Mouse (Mus musculus) neutrophil, adult 5-6 weeks (primary cell): Measurements from ENCODE around the gene Dusp1. TPM values are rescaled to one million over a fixed set of nuclear protein-coding genes. Genes with fewer than 3 reads are reported as not detected.

Source experiments
- ATAC-seq: fragments of 151-379, 151-347 bp; 2 replicates; pipeline ENCODE4 v1.8.0; 2017; ENCODE audit warnings: mild to moderate bottlenecking, moderate TSS enrichment; ENCODE audit not compliant: insufficient number of reproducible peaks, poor library complexity, low FRiP score, severe bottlenecking; ENCODE audit errors: extremely low read depth
- total RNA-seq: library from RNA; stranded (forward); fragments of 200-1000 nt; gene quantifications from 2 replicates; pipeline ENCODE4 v1.2.3, GENCODE M21; 2017

Dusp1 gene
- total RNA-seq, 1 experiment from 2014 or later, result 1,076 TPM

- no peak for ATAC-seq
Measured at GRCm38 (mm10) chr17:26567818-26568173, 5.9 kb upstream of the Dusp1 start.

GRCm38 (mm10) chr17:26567142-26567817 lies 5.4 kb upstream of the Dusp1 start:
- no peak for ATAC-seq

DNA sequence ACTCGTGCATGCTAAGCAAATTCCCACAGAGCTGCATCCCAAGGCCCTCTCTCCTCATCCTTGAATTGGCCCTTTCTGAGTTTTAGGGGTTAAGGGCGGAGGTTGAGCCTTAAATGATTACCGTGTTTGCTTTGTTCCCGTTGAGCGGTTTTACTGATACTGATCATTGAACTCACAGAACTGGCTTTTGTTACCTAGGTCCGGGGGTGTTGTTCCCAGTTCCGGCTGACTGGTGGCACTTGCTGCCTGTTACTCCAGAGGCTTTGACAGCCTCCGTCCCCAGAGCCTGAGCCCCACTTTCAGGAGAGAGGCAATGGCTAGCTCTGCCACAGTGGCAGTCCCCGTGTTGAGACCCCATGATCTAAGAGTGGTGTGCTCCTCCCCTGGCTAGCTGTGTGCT lies 2.5 kb upstream of the Dusp1 start:
- ATAC-seq, result no peak

- no peak for ATAC-seq
Measured at GRCm38 (mm10) chr17:26563476-26563875, 1.5 kb upstream of the Dusp1 start.

DNA sequence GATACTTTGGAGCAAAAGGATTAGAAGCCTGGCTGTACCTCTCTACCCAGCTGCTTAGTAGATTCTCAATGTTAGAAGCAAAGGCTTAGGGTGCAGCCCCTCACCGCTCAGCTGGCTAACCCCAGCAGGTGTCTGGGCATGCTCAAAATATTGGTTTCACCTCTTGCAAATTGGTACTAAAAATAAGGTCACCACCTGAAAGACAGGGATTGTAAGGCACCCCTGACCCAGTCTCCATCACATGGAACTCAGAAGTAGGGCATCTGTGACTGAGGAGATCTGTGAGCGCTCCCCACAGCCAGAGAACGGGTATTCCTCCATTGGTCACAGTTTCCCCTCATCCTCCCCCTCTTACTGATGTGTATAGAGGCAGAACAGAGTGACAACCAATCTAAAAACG lies 364 bp upstream of the Dusp1 start:
- ATAC-seq, result no peak

- ATAC-seq, result peak; percentile 91
Measured at GRCm38 (mm10) chr17:26561290-26561640, 663 bp downstream of the Dusp1 start, which contains the start of gene Ergic1. Gene Ergic1, plus strand, starts transcription at chr17:26561489.

GRCm38 (mm10) chr17:26560526-26561289 lies 1.2 kb downstream of the Dusp1 start:
- ATAC-seq, result no peak

- no peak for ATAC-seq
Measured at GRCm38 (mm10) chr17:26553033-26553432, 8.9 kb downstream of the Dusp1 start.

DNA sequence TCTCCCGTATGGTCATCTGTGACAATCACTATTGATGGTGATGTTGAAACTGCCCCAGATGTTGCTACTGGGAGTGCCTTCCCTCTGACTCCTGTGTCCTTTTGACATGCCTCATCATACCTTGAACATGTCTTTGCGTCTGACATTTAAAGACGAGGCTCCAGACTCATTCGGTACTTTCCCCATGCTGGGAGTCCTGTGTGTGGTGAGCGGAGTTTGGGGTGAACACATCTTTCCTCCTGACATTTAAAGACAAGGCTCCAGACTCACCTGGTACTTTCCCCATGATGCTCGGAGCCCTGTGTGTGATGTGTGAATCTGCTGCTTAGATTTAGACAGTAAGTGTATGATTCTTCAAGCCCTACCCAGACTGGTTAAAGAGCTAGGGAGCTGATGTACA lies 10.8 kb downstream of the Dusp1 start:
- ATAC-seq, result no peak

- no peak; the same call in 1 of the 2 replicates for ATAC-seq
Measured at GRCm38 (mm10) chr17:26549148-26549809, 12.6 kb downstream of the Dusp1 start.

- ATAC-seq, result no peak
Measured at GRCm38 (mm10) chr17:26548566-26548965, 13.4 kb downstream of the Dusp1 start.

- no peak for ATAC-seq
Measured at GRCm38 (mm10) chr17:26547771-26548170, 14.2 kb downstream of the Dusp1 start.

DNA sequence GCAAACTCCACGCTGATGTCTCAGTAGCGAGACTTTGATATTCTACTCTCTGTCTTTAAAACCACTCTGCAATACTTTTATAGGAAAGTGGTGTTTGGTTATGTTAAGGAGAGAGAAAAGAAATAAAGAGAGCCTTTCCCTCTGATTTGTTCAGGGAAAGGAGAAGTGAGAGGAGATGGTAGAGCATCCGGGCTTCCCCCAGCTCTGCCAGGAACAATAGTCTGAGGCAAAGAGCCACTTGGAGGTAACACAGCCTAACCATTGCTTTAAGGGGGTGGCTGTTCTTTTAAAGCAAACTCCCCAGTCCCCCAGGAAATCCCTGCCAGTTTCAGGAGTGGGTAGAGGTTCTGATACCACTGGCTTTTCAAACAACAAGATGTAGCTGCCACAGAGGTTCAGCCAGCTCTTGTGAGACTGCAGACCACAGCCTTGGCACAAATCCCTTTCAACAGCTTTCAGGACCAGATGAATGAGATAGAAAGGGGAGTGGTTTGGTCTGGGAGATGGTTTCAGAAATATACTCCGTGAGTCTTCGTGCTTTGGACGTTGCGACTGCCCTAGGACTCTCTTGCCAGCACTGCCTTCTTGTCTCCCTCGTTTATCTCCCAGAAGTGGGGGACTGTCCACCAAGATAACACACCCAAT lies 17.5 kb downstream of the Dusp1 start:
- no peak for ATAC-seq

DNA sequence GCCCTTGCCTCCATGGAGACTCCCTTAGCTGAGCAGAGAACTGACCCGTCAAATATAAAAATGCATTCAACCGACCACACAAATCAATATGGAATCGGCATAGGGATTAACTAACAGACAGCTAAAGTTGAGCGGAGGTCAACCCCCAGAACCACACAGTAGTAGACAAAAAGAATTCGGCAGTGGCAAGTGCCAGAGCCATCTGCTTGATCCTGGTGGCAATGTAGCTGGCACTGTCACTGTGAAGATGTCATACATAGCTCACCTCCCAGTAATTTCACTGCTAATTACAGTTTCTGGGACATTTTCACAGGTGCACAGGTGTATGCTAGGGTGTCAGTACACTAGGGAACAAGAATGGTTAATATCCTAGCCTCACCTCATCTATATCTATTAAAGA lies 21.8 kb downstream of the Dusp1 start:
- ATAC-seq, result no peak

- peak; percentile 67 for ATAC-seq
Measured at GRCm38 (mm10) chr17:26537722-26538471, 24.0 kb downstream of the Dusp1 start.

DNA sequence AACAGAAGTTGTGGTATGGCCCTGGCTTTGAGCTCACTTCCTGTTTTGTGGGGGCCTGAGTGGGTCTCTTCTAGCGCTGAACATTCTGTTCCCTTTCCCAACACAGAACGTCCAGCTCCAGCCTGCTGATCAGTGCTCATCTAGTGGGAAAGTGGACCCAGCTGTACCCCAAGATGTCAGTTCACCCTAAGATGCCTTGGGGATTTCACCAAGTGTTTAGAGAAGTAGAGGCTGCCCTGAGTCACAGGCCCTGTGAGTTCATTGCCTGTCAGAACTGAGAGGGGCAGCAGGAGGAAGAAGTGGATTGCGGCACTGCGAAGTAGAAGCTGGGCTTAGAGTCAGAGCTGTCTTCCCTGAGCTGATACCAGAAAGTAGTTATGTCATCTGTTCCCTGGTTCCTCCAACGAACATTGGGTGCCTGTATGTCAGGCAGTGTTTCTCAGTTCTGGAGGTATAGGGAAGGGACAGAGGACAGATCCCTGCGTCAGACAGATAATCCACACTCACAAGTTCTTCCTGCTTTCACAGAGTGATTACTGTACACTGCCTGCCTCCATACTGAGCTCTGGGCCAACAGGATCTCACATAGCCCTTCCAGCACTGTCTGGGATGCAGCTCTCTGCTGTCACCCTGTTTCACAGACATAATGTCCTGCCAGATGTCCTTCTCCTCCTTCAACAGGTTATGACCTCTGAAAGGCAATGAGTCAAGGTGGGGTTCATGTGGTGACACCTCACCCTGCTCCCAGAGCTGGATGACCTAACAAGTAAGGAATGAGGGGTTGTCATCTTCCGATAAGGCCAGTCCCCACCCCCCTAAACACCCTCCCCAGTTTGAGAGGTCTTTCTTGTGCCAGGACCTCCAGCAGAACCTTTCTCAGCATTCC lies 26.4 kb downstream of the Dusp1 start:
- peak; percentile 43 for ATAC-seq

GRCm38 (mm10) chr17:26534695-26535094 lies 27.2 kb downstream of the Dusp1 start:
- ATAC-seq, result no peak

DNA sequence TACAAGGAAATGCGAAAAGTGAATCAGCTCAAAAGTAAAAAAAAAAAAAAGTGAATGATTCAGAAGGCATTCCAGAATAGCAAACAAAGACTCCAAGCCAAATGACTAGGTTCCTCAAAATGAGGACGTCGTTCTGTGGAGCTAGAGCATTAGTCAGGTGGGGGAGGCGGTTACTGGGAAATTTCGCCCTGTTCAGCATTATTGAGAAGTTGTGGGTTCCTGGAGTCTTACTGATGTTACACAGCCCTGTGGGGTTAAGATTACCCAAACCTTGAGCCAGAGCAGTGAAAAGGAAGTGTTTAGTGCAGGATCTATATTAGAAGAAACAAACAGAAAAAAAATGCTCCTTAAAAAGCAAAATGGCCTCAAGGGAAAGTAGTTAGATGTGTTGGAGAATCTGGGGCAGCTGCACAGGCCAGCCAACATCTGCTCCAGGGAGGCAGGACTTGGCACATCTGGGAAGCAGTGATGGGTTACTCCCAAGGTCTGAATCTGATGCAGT lies 28.0 kb downstream of the Dusp1 start:
- ATAC-seq, result peak; percentile 28
